Mouse (Mus musculus) intestine, embryonic 15.5 days (tissue): ENCODE measurements around the gene Nrxn3. TPM values are rescaled to one million over a fixed set of nuclear protein-coding genes. Genes with fewer than 3 reads are reported as not detected.
A peak's percentile ranks its signal among the peaks of the same experiment; 100 is the strongest.

Experiments
- ATAC-seq: fragments of 200-750 bp; cut with Nextera tagmentation; 2 replicates; pipeline ENCODE4 v1.8.0; 2017; ENCODE audit warnings: moderate TSS enrichment, moderate library complexity
- H3K27ac ChIP-seq: fragments of 300-500 bp; sonication (generic); 2 replicates; pipeline ENCODE4 v1.5.1; 2015; ENCODE audit warnings: mild to moderate bottlenecking, inconsistent platforms
- H3K27me3 ChIP-seq: fragments of 300-500 bp; sonication (generic); replicated peaks from 2 replicates; pipeline ENCODE4 v1.6.1; 2015; ENCODE audit warnings: inconsistent platforms
- H3K36me3 ChIP-seq: fragments of 300-500 bp; sonication (generic); 2 replicates; pipeline ENCODE4 v1.6.1; 2015; ENCODE audit warnings: inconsistent platforms
- H3K4me1 ChIP-seq: fragments of 300-500 bp; sonication (generic); replicated peaks from 2 replicates; pipeline ENCODE4 v1.6.1; 2015; ENCODE audit warnings: inconsistent platforms
- H3K4me2 ChIP-seq: fragments of 300-500 bp; sonication (generic); replicated peaks from 2 replicates; pipeline ENCODE4 v1.6.1; 2015; ENCODE audit warnings: mild to moderate bottlenecking, inconsistent platforms
- H3K4me3 ChIP-seq: fragments of 300-500 bp; sonication (generic); replicated peaks from 2 replicates; pipeline ENCODE4 v1.5.1; 2015; ENCODE audit warnings: inconsistent platforms
- H3K9ac ChIP-seq: fragments of 300-500 bp; sonication (generic); 2 replicates; pipeline ENCODE4 v1.6.1; 2015; ENCODE audit warnings: inconsistent platforms
- H3K9me3 ChIP-seq: fragments of 300-500 bp; sonication (generic); 2 replicates; pipeline ENCODE4 v1.6.1; 2016; ENCODE audit warnings: inconsistent platforms
- WGBS: fragments of 180-500 bp; shearing (Covaris S2); methylation state at CpG from one replicate; pipeline ENCODE4 v1.1.7; 2015; 5-methylcytosine and 5-hydroxymethylcytosine counted together
- polyA plus RNA-seq: library from polyadenylated mRNA; unstranded; fragments of >200 nt; fragmentation: Nextera tagmentation; extraction: Ambion mirVana; gene quantifications from 2 replicates; pipeline ENCODE4 v1.2.1, GENCODE M21; 2015

Gene Nrxn3
- polyA plus RNA-seq, 1 experiment from 2014 or later, result 3.0 TPM

DNA sequence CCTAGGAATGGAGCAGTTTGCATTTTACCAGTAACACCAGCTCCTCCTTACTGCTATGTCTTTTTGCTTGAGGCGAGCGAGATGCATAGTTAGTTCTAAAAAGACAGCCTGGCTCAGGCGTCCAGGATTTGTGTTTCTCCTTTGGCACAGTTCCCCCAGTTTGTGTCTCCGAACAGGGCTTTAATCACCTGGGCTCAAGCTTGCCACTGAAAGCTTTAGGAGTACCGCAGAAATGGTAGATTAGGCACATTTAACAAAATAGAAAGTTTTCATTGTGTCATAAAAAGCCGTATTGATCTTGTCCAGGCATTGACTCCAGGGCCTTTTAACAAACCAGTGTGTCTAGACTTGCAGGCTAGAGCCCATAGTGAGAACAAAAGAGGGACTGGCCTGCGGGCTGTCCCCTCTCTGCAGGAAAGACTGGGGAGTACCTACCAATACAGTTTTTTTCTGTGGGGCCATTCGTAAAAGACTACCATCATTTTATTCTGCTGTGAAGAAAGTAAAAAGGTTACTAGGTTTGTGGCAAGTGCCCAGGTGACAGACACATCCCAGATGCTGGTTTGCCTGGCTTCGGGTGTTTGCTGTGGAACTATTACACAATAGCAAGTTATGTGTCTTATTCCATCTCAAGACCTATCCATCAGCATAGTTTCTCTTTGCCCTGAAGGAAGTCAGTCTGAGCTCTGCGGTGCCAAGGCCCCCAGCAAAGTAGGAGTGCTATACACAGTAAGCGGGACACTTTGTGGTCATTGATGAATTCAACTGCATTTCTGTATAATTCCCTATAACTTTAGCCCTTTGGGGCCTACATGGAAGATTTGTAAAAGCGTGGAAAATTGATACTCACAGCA is 451.9 kb downstream of the Nrxn3 start:
- 55% methylated on average over 12 of the region's 12 CpGs for WGBS
- H3K9me3 ChIP-seq, result no peaks in the 10 kb centered on the region
- no peak overlapping the region for H3K9ac ChIP-seq
- no peak overlapping the region for H3K4me3 ChIP-seq
- H3K36me3 ChIP-seq, result no peaks in the 10 kb centered on the region
- H3K27me3 ChIP-seq, result no peaks in the 10 kb centered on the region
- no peak overlapping the region for H3K4me2 ChIP-seq
- no peak overlapping the region for H3K27ac ChIP-seq
- no peak for ATAC-seq
- H3K4me1 ChIP-seq, result no peaks in the 10 kb centered on the region

DNA sequence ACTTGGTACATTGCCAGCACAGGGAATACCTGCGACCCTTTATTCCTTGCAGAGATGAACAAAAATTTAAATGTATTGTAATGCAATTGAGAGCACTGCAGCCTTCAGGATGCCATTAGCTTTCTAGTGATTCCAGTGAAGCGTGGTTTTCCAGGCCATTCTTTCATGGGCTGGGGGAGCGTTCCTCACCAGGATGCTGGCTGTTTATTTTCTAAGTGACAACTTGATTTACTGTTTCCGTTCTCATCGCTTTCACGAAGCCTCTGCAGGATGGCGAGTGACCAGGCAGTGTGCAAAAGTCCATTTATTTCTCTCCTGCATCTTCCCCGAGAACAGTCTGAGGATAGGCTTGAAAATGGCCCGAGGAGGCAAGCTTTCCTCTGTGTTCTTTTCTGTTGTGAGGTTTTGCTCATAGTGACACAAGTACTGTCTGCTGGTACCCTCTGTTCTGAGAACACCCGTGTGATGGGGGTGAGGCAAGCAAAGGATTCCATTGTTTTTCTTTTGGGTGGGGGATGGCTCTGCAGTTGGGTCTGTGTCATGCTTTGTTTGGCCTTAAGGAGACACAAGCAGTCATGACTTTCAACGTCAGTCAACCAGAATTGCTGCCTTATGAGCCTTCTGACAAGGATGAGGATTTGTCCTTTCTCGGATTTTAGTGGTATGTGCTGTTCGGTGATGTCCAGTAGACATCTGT is 457.4 kb downstream of the Nrxn3 start:
- H3K36me3 ChIP-seq, result no peaks in the 10 kb centered on the region
- no peak overlapping the region for H3K9ac ChIP-seq
- 35% methylated on average over 13 of the region's 13 CpGs for WGBS
- no peaks in the 10 kb centered on the region for H3K9me3 ChIP-seq
- H3K4me2 ChIP-seq, result no peak overlapping the region
- no peaks in the 10 kb centered on the region for H3K27me3 ChIP-seq
- ATAC-seq, result no peak
- no peaks in the 10 kb centered on the region for H3K4me1 ChIP-seq
- no peak overlapping the region for H3K4me3 ChIP-seq
- H3K27ac ChIP-seq, result no peak overlapping the region

- no peak overlapping the region for H3K9ac ChIP-seq
- WGBS, result 74% methylated on average over 2 of the region's 2 CpGs
- H3K4me1 ChIP-seq, result no peaks in the 10 kb centered on the region
- H3K4me3 ChIP-seq, result no peak overlapping the region
- no peak overlapping the region for H3K27ac ChIP-seq
- no peak for ATAC-seq
- H3K9me3 ChIP-seq, result no peaks in the 10 kb centered on the region
- H3K4me2 ChIP-seq, result no peak overlapping the region
- no peaks in the 10 kb centered on the region for H3K36me3 ChIP-seq
- no peaks in the 10 kb centered on the region for H3K27me3 ChIP-seq
Measured at GRCm38 (mm10) chr12:89181157-89181561, 458.5 kb downstream of the Nrxn3 start.

- H3K27ac ChIP-seq, result no peak overlapping the region
- H3K4me1 ChIP-seq, result no peaks in the 10 kb centered on the region
- H3K4me3 ChIP-seq, result no peak overlapping the region
- no peaks in the 10 kb centered on the region for H3K9me3 ChIP-seq
- no peak overlapping the region for H3K9ac ChIP-seq
- ATAC-seq, result no peak
- H3K36me3 ChIP-seq, result no peaks in the 10 kb centered on the region
- no peaks in the 10 kb centered on the region for H3K27me3 ChIP-seq
- WGBS, result 80% methylated on average over 10 of the region's 10 CpGs
- no peak overlapping the region for H3K4me2 ChIP-seq
Measured at GRCm38 (mm10) chr12:89198764-89199525, 476.3 kb downstream of the Nrxn3 start.

GRCm38 (mm10) chr12:89211608-89212007 is 488.9 kb downstream of the Nrxn3 start:
- 44% methylated on average over 2 of the region's 2 CpGs for WGBS
- Histone ChIP-seq H3K9me3 (no peaks in the 10 kb centered on the region), H3K4me3 (no peak overlapping the region)

DNA sequence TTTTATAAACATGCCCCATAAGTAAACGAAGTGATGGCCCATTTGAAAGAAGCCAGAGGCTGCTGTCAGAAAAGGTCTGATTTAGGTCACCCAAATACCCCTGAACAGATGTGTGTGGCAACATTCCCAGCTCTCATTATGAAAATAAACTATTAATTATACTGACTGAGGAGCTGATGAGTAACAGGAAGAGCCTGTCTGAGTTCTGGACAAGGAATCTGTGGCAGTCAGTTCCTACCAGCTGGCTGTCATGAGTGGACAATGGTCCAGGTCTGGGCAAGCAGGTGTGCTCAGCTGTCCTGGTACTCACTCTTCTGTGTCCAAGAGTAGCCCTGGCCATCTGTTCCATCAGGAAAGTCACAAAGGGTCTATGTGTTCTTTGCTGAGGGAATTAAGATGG is 517.1 kb downstream of the Nrxn3 start:
- WGBS, result 17% methylated on average over 1 of the region's 1 CpGs
- Histone ChIP-seq H3K9me3 (no peaks in the 10 kb centered on the region), H3K9ac (no peak overlapping the region), H3K4me1 (no peaks in the 10 kb centered on the region), H3K27me3 (no peaks in the 10 kb centered on the region), H3K36me3 (no peaks in the 10 kb centered on the region), H3K4me2 (no peak overlapping the region), H3K4me3 (no peak overlapping the region), H3K27ac (no peak overlapping the region)
- 0 out of 2 replicates have a peak, but pooled peaks have one; percentile 31 for ATAC-seq

More at GRCm38 (mm10) chr12:89211608-89212007, 488.9 kb downstream of the Nrxn3 start:
- H3K9ac ChIP-seq, result no peak overlapping the region
- no peak for ATAC-seq
- H3K4me1 ChIP-seq, result no peaks in the 10 kb centered on the region
- no peaks in the 10 kb centered on the region for H3K27me3 ChIP-seq
- no peak overlapping the region for H3K4me2 ChIP-seq
- no peaks in the 10 kb centered on the region for H3K36me3 ChIP-seq
- H3K27ac ChIP-seq, result no peak overlapping the region

- no peak for ATAC-seq
- Histone ChIP-seq H3K36me3 (no peaks in the 10 kb centered on the region), H3K4me1 (no peaks in the 10 kb centered on the region), H3K4me2 (no peak overlapping the region), H3K27ac (no peak overlapping the region), H3K9me3 (no peaks in the 10 kb centered on the region), H3K27me3 (no peaks in the 10 kb centered on the region), H3K9ac (no peak overlapping the region), H3K4me3 (no peak overlapping the region)
Measured at GRCm38 (mm10) chr12:89241554-89241953, 518.9 kb downstream of the Nrxn3 start.

DNA sequence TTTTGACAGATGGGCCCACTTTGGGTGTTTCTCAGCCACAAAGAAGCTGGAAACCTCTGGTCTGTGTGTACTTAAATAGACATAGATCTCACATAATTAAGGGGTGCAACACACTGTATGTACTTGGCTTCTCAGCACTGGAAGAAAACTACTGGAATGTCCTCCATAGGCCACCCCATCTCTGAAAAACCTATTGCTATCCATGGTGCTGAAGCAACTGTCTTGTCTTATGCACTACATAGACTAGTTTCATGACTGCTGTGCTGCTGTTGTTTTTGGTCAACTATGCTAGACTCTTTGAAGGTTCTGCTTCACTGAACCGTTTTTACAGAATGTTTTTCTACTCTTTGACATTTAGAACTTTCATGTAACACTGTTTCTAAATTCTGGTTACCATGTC is 519.8 kb downstream of the Nrxn3 start:
- no peaks in the 10 kb centered on the region for H3K9me3 ChIP-seq
- no peak overlapping the region for H3K27ac ChIP-seq
- no peak for ATAC-seq
- H3K36me3 ChIP-seq, result no peaks in the 10 kb centered on the region
- no peak overlapping the region for H3K9ac ChIP-seq
- no peaks in the 10 kb centered on the region for H3K4me1 ChIP-seq
- 33% methylated on average over 1 of the region's 1 CpGs for WGBS
- no peaks in the 10 kb centered on the region for H3K27me3 ChIP-seq
- no peak overlapping the region for H3K4me3 ChIP-seq
- no peak overlapping the region for H3K4me2 ChIP-seq

- Histone ChIP-seq H3K4me2 (no peak overlapping the region), H3K9ac (no peak overlapping the region), H3K9me3 (no peaks in the 10 kb centered on the region), H3K27me3 (no peaks in the 10 kb centered on the region), H3K4me1 (no peaks in the 10 kb centered on the region), H3K27ac (no peak overlapping the region), H3K36me3 (no peaks in the 10 kb centered on the region), H3K4me3 (no peak overlapping the region)
- no peak for ATAC-seq
- 67% methylated on average over 4 of the region's 4 CpGs for WGBS
Measured at GRCm38 (mm10) chr12:89255275-89255892, 532.7 kb downstream of the Nrxn3 start.

DNA sequence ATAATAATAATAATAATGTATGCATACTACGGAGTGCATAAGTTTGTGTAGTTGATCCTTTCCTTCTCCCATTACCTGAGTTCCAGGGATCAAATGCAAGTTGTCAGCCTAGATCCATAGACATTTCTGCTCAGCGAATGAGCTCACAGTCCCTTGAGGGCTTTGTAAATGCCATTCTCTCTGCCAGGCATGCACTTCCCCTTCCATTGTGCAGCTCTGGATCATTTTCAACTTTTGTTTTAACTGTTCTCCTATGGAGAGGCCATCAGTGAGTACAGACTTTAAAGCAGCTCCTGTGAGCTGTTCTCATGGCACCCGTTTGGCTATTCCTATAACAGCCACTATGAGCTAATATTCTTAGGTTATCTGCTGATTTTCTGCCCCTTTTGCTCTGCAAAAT is 536.2 kb downstream of the Nrxn3 start:
- WGBS, result 87% methylated on average over 3 of the region's 3 CpGs
- no peaks in the 10 kb centered on the region for H3K9me3 ChIP-seq
- no peaks in the 10 kb centered on the region for H3K4me1 ChIP-seq
- no peaks in the 10 kb centered on the region for H3K27me3 ChIP-seq
- H3K4me2 ChIP-seq, result no peak overlapping the region
- no peak overlapping the region for H3K4me3 ChIP-seq
- H3K9ac ChIP-seq, result no peak overlapping the region
- no peak overlapping the region for H3K27ac ChIP-seq
- no peak for ATAC-seq
- no peaks in the 10 kb centered on the region for H3K36me3 ChIP-seq

DNA sequence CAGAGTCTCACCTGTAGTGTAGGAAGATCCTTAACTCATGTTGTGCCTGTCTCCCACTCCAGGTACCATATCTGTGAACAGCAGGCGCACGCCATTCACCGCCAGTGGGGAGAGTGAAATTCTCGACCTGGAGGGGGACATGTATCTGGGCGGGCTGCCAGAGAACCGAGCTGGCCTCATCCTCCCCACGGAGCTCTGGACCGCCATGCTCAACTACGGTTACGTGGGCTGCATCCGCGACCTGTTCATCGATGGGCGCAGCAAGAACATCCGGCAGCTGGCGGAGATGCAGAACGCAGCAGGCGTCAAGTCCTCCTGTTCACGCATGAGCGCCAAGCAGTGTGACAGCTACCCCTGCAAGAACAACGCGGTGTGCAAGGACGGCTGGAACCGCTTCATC is 537.4 kb downstream of the Nrxn3 start:
- Histone ChIP-seq H3K9ac (no peak overlapping the region), H3K27me3 (no peaks in the 10 kb centered on the region), H3K4me2 (no peak overlapping the region), H3K9me3 (no peaks in the 10 kb centered on the region), H3K36me3 (no peaks in the 10 kb centered on the region), H3K4me1 (no peaks in the 10 kb centered on the region), H3K4me3 (no peak overlapping the region), H3K27ac (no peak overlapping the region)
- no peak for ATAC-seq
- 88% methylated on average over 24 of the region's 24 CpGs for WGBS

DNA sequence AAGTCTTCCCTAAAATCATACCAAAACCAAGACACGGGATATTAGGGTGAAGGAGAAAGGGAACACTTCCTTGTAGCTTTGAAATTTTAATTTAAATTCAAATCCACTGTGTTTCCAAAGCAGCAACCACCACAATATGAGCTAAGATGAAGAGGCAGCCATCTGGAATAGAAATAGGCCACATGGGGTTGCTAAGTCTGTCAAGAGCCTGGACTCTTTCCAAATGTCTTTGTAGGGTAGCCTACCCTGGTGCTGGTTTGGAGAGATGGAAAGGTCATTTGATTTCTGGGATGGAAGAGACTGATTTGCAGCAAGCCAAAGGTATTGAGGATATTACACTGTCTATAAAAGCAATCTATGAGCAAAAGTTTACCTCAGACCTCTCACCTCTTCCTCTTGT is 539.6 kb downstream of the Nrxn3 start:
- 71% methylated on average over 1 of the region's 1 CpGs for WGBS
- H3K36me3 ChIP-seq, result no peaks in the 10 kb centered on the region

More for the DNA sequence above, 539.6 kb downstream of the Nrxn3 start:
- no peaks in the 10 kb centered on the region for H3K4me1 ChIP-seq
- H3K9me3 ChIP-seq, result no peaks in the 10 kb centered on the region
- H3K27me3 ChIP-seq, result no peaks in the 10 kb centered on the region
- ATAC-seq, result no peak
- no peak overlapping the region for H3K27ac ChIP-seq
- no peak overlapping the region for H3K4me2 ChIP-seq
- no peak overlapping the region for H3K9ac ChIP-seq
- no peak overlapping the region for H3K4me3 ChIP-seq
